Mouse (Mus musculus): ENCODE data around the gene Men1. TPM values are rescaled to one million over a fixed set of nuclear protein-coding genes. Genes with fewer than 3 reads are reported as not detected.

Men1 gene
- polyA plus RNA-seq, 1 experiment from 2014 or later = 68.4 TPM

GRCm38 (mm10) chr19:6385821-6386220, 51.0 kb downstream of the Men1 start:
- Histone ChIP-seq H3K4me3 (ENCODE audit: low read length) (no peak overlapping the region), H3K27ac (ENCODE audit: low read depth, low read length) (no peak overlapping the region), H3K4me1 (ENCODE audit: control insufficient read depth, insufficient read depth, low read depth, low read length) (0 out of 2 replicates have a peak, but pooled peaks cover 8% of the 10 kb centered on the region), H3K9me3 (ENCODE audit: control insufficient read depth, low read length) (no peaks in the 10 kb centered on the region), H3K9ac (ENCODE audit: low read depth, low read length) (no peak overlapping the region), H3K36me3 (ENCODE audit: control insufficient read depth, insufficient read depth, low read length) (no peaks in the 10 kb centered on the region), H3K27me3 (replicated peaks; ENCODE audit: control insufficient read depth, insufficient read depth, low read length) (no peaks in the 10 kb centered on the region), H3K4me2 (ENCODE audit: low read length) (no peak overlapping the region)
- 88% methylated on average over 7 of the region's 7 CpGs for WGBS
- ATAC-seq = no peak

- H3K27ac ChIP-seq (ENCODE audit: low read depth, low read length) = no peak overlapping the region
- H3K9ac ChIP-seq (ENCODE audit: low read depth, low read length) = no peak overlapping the region
- no peak overlapping the region for H3K4me3 ChIP-seq (ENCODE audit: low read length)
- WGBS = 64% methylated on average over 9 of the region's 9 CpGs
- H3K4me1 ChIP-seq (ENCODE audit: control insufficient read depth, insufficient read depth, low read depth, low read length) = 0 out of 2 replicates have a peak, but pooled peaks cover 8% of the 10 kb centered on the region
- H3K4me2 ChIP-seq (ENCODE audit: low read length) = no peak overlapping the region
- H3K9me3 ChIP-seq (ENCODE audit: control insufficient read depth, low read length) = no peaks in the 10 kb centered on the region
- no peaks in the 10 kb centered on the region for H3K36me3 ChIP-seq (ENCODE audit: control insufficient read depth, insufficient read depth, low read length)
- H3K27me3 ChIP-seq (replicated peaks; ENCODE audit: control insufficient read depth, insufficient read depth, low read length) = no peaks in the 10 kb centered on the region
- ATAC-seq = no peak
Measured at GRCm38 (mm10) chr19:6386234-6386633, 51.5 kb downstream of the Men1 start.

DNA sequence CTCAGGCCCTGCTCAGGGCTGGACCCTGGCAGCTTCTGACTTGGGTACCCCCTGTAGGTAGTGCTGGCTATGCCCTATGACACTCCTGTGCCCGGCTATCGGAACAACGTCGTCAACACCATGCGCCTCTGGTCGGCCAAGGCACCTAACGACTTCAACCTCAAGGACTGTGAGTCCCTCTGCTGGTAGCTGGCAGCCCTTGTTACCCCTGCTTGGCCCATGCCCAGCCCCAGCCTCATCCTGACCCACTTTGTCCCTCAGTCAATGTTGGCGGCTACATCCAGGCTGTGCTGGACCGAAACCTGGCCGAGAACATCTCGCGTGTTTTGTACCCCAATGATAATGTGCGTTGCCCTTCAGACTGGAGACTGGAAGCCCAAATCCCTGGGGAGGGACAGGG, 53.2 kb downstream of the Men1 start:
- Histone ChIP-seq H3K4me1 (ENCODE audit: control insufficient read depth, insufficient read depth, low read depth, low read length) (0 out of 2 replicates have a peak, but pooled peaks cover 8% of the 10 kb centered on the region), H3K27ac (ENCODE audit: low read depth, low read length) (no peak overlapping the region), H3K27me3 (replicated peaks; ENCODE audit: control insufficient read depth, insufficient read depth, low read length) (no peaks in the 10 kb centered on the region), H3K9ac (ENCODE audit: low read depth, low read length) (no peak overlapping the region), H3K4me3 (ENCODE audit: low read length) (no peak overlapping the region), H3K4me2 (ENCODE audit: low read length) (no peak overlapping the region), H3K9me3 (ENCODE audit: control insufficient read depth, low read length) (no peaks in the 10 kb centered on the region), H3K36me3 (ENCODE audit: control insufficient read depth, insufficient read depth, low read length) (no peaks in the 10 kb centered on the region)
- 78% methylated on average over 13 of the region's 13 CpGs for WGBS
- no peak for ATAC-seq

GRCm38 (mm10) chr19:6389803-6390202, 55.0 kb downstream of the Men1 start:
- Histone ChIP-seq H3K27ac (ENCODE audit: low read depth, low read length) (no peak overlapping the region), H3K36me3 (ENCODE audit: control insufficient read depth, insufficient read depth, low read length) (no peaks in the 10 kb centered on the region), H3K4me1 (ENCODE audit: control insufficient read depth, insufficient read depth, low read depth, low read length) (0 out of 2 replicates have a peak, but pooled peaks cover 2% of the 10 kb centered on the region), H3K9ac (ENCODE audit: low read depth, low read length) (peak overlapping the region; percentile 56), H3K27me3 (replicated peaks; ENCODE audit: control insufficient read depth, insufficient read depth, low read length) (no peaks in the 10 kb centered on the region), H3K4me2 (ENCODE audit: low read length) (peak overlapping the region; percentile 64), H3K9me3 (ENCODE audit: control insufficient read depth, low read length) (no peaks in the 10 kb centered on the region), H3K4me3 (ENCODE audit: low read length) (peak overlapping the region; percentile 35)
- ATAC-seq = peak; percentile 55
- WGBS = 11% methylated on average over 16 of the region's 16 CpGs

GRCm38 (mm10) chr19:6390251-6390650, 55.5 kb downstream of the Men1 start:
- Histone ChIP-seq H3K36me3 (ENCODE audit: control insufficient read depth, insufficient read depth, low read length) (no peaks in the 10 kb centered on the region), H3K4me2 (ENCODE audit: low read length) (peak overlapping the region; percentile 64), H3K4me3 (ENCODE audit: low read length) (no peak overlapping the region), H3K27me3 (replicated peaks; ENCODE audit: control insufficient read depth, insufficient read depth, low read length) (no peaks in the 10 kb centered on the region), H3K9me3 (ENCODE audit: control insufficient read depth, low read length) (no peaks in the 10 kb centered on the region), H3K27ac (ENCODE audit: low read depth, low read length) (no peak overlapping the region), H3K4me1 (ENCODE audit: control insufficient read depth, insufficient read depth, low read depth, low read length) (0 out of 2 replicates have a peak, but pooled peaks cover 2% of the 10 kb centered on the region), H3K9ac (ENCODE audit: low read depth, low read length) (peak overlapping the region; percentile 56; the same call in 1 of the 2 replicates)
- ATAC-seq = no peak
- 73% methylated on average over 6 of the region's 6 CpGs for WGBS

Small RNA genes lying within 50 kb of the gene (microRNA-seq; reads per million reads assigned to microRNA genes)
- gene Mir6989 = not detected

Other genes starting within 250 kb of the Men1 start
- gene Cdca5, start 250.0 kb upstream of the Men1 start, polyA plus RNA-seq (2015; fragmentation: Nextera tagmentation; extraction: Ambion mirVana) = 6.8 and 7.7 TPM in 2 replicates
- gene AC131692.1, start 240.6 kb upstream of the Men1 start, polyA plus RNA-seq (2015; fragmentation: Nextera tagmentation; extraction: Ambion mirVana) = not detected in 2 replicates
- gene Naaladl1, start 229.2 kb upstream of the Men1 start, polyA plus RNA-seq (2015; fragmentation: Nextera tagmentation; extraction: Ambion mirVana) = 0.41 and 0.43 TPM in 2 replicates
- gene Sac3d1, start 216.3 kb upstream of the Men1 start, polyA plus RNA-seq (2015; fragmentation: Nextera tagmentation; extraction: Ambion mirVana) = 48.5 and 53.9 TPM in 2 replicates
- 64.3 and 66.9 TPM in 2 replicates for gene Snx15, start 206.7 kb upstream of the Men1 start, polyA plus RNA-seq (2015; fragmentation: Nextera tagmentation; extraction: Ambion mirVana)
- gene Batf2, start 194.0 kb upstream of the Men1 start, polyA plus RNA-seq (2015; fragmentation: Nextera tagmentation; extraction: Ambion mirVana) = not detected in 2 replicates
- 154 and 162 TPM in 2 replicates for gene Arl2, start 193.4 kb upstream of the Men1 start, polyA plus RNA-seq (2015; fragmentation: Nextera tagmentation; extraction: Ambion mirVana)
- 0.10 TPM in 1 of 2 replicates, not detected in the other for gene Majin, start 150.6 kb upstream of the Men1 start, polyA plus RNA-seq (2015; fragmentation: Nextera tagmentation; extraction: Ambion mirVana)
- not detected in 2 replicates for gene Gpha2, start 108.6 kb upstream of the Men1 start, polyA plus RNA-seq (2015; fragmentation: Nextera tagmentation; extraction: Ambion mirVana)
- gene Ppp2r5b, start 99.1 kb upstream of the Men1 start, polyA plus RNA-seq (2015; fragmentation: Nextera tagmentation; extraction: Ambion mirVana) = 161 and 167 TPM in 2 replicates
- 11.7 and 16.7 TPM in 2 replicates for gene Atg2a, start 93.3 kb upstream of the Men1 start, polyA plus RNA-seq (2015; fragmentation: Nextera tagmentation; extraction: Ambion mirVana)
- gene Ehd1, start 58.3 kb upstream of the Men1 start, polyA plus RNA-seq (2015; fragmentation: Nextera tagmentation; extraction: Ambion mirVana) = 105 and 113 TPM in 2 replicates
- gene Cdc42bpg, start 28.5 kb upstream of the Men1 start, polyA plus RNA-seq (2015; fragmentation: Nextera tagmentation; extraction: Ambion mirVana) = 0.26 and 0.31 TPM in 2 replicates
- gene Map4k2, start 6.2 kb downstream of the Men1 start, polyA plus RNA-seq (2015; fragmentation: Nextera tagmentation; extraction: Ambion mirVana) = 19.6 and 23.1 TPM in 2 replicates
- gene Sf1, start 28.7 kb downstream of the Men1 start, polyA plus RNA-seq (2015; fragmentation: Nextera tagmentation; extraction: Ambion mirVana) = 81.4 and 106 TPM in 2 replicates
- gene Pygm, start 49.4 kb downstream of the Men1 start, polyA plus RNA-seq (2015; fragmentation: Nextera tagmentation; extraction: Ambion mirVana) = 10.2 and 13.2 TPM in 2 replicates
- gene Rasgrp2, start 64.4 kb downstream of the Men1 start, polyA plus RNA-seq (2015; fragmentation: Nextera tagmentation; extraction: Ambion mirVana) = 184 and 232 TPM in 2 replicates
- 29.1 and 37.1 TPM in 2 replicates for gene Nrxn2, start 83.8 kb downstream of the Men1 start, polyA plus RNA-seq (2015; fragmentation: Nextera tagmentation; extraction: Ambion mirVana)
- gene Slc22a12, start 208.1 kb downstream of the Men1 start, polyA plus RNA-seq (2015; fragmentation: Nextera tagmentation; extraction: Ambion mirVana) = 0.14 TPM in 1 of 2 replicates, not detected in the other